Mouse (Mus musculus) liver, embryonic 18 days (tissue): Measurements from ENCODE around the gene Cdc5l. TPM values are rescaled to one million over a fixed set of nuclear protein-coding genes. Genes with fewer than 3 reads are reported as not detected.

Experiments
- polyA plus RNA-seq: library from polyadenylated mRNA; depleted of rRNA; stranded (reverse); fragments of >200 nt; gene quantifications from 2 replicates; pipeline ENCODE4 v1.2.3, GENCODE M21; 2012; rRNA removed

Cdc5l gene
- polyA plus RNA-seq, result 9.8 and 10.2 TPM in 2 replicates

DNA sequence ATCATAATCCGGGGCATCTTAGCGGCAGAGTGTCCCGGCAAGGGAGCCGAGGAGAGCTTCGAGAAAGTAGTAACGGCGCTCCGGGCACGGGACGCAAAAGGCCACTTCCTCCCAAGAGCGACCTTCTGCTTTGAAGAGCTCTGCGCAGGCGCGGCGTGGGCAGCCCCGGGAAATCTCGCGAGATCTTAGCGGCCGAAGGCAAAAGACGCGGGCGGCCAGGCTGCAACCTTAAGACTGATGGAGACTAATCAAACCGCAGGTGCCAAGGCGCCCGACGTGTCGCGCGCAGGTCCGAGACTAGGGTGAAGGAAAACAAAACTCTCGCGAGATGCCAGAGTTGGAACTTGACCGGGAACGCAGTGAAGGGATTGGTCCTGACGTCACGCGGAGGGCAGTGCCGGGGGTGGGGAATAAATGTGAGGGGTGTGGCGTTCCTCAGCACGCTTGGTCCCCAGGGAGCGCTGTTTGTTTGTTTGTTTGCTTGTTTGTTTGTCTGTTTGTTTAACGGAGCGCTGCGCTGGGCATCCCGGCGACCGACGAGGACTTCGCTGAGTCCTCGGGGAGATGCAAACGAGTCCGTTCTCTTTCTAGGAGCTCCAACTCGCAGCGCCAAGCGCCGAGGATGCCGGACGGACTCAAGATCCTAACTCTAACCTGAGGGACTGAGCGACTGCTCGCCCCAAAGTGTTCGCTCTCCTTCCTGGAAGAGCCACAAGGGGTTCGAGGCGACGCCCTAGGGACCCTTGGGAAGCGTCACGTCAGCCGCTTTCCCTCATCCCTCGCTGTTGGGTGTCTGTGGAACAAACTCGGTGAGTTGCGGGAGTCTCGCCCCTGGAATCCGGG lies at the start of gene Cdc5l:
Gene Cdc5l, minus strand, starts transcription at position 319 of the 843 bp plus-strand sequence.

DNA sequence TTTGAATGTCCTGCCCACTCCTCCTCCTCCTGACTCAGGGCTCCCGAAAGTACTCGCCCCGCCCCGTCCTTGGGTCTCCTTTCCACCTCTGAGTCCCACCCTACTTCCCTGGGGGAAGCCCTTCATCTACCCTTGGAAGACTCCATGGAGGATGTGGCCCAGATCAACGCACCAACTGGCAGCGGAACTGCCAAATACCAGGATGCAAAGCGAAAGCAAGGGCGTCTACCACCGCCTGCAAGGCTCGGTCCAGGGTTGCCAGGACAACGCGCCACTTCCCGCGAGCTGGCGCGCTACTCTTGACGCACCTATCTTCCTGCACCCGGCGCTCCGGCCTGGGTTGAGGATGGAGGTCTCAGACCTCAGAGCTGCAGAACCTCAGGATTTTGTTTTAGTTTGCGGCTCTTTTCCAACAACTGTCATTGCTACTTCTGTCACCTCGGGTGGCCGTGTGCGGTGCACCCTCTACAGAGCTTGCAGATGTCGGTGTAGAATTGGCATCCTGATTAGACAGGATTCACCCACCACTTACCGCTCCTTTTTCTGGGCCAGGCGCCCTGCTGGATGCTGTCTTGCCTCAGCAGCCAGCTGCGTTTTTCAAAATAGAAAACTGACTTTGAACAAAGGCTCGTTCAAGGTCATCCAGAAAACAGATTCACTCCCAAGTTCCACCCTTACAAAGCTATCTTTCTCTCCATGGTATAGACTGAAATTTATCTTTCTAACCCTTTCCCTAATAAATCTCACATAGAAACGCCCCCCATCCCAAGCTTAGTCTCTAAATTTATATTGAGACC lies 41.3 kb upstream of the Cdc5l start, which contains the start of gene Spats1:
Gene Spats1, minus strand, starts transcription at position 747 of the 797 bp plus-strand sequence.

Other genes starting within 250 kb of the Cdc5l start
- gene Spats1, start 41.7 kb upstream of the Cdc5l start, polyA plus RNA-seq, result 0.02 and 0.05 TPM in 2 replicates
- 4.3 and 4.8 TPM in 2 replicates for gene Aars2, start 73.1 kb upstream of the Cdc5l start, polyA plus RNA-seq
- gene Tcte1, start 89.7 kb upstream of the Cdc5l start, polyA plus RNA-seq, result not detected in 2 replicates
- 0.05 and 0.06 TPM in 2 replicates for gene Tmem151b, start 115.9 kb upstream of the Cdc5l start, polyA plus RNA-seq
- gene Nfkbie, start 122.0 kb upstream of the Cdc5l start, polyA plus RNA-seq, result 1.3 and 1.5 TPM in 2 replicates
- gene Slc35b2, start 130.1 kb upstream of the Cdc5l start, polyA plus RNA-seq, result 31.5 and 37.2 TPM in 2 replicates
- gene Hsp90ab1, start 139.5 kb upstream of the Cdc5l start, polyA plus RNA-seq, result 295 and 345 TPM in 2 replicates
- gene Slc29a1, start 165.9 kb upstream of the Cdc5l start, polyA plus RNA-seq, result 83.5 and 91.9 TPM in 2 replicates
- not detected in 2 replicates for gene Mymx, start 168.4 kb upstream of the Cdc5l start, polyA plus RNA-seq
- 0.03 TPM in 1 of 2 replicates, not detected in the other for gene Capn11, start 225.6 kb upstream of the Cdc5l start, polyA plus RNA-seq